Mouse (Mus musculus) lung, adult 2 months (tissue): ENCODE data around the gene Zfp119b. TPM values are rescaled to one million over a fixed set of nuclear protein-coding genes. Genes with fewer than 3 reads are reported as not detected.

Experiments used
- DNase-seq: peaks from one replicate; pipeline ENCODE4 v3.0.0; 2022
- H3K4me1 ChIP-seq: fragments of 200-500 bp; 2 replicates; pipeline ENCODE4 v1.6.1; 2011; ENCODE audit warnings: low read length; ENCODE audit not compliant: control insufficient read depth, insufficient read depth
- H3K4me3 ChIP-seq: fragments of 200-500 bp; replicated peaks from 2 replicates; pipeline ENCODE3; 2011; ENCODE audit warnings: low read depth, mild to moderate bottlenecking, control low read depth, low read length; ENCODE audit errors: extremely low read depth
- CTCF ChIP-seq: fragments of 200-500 bp; IDR thresholded peaks from 2 replicates; pipeline ENCODE4 v1.5.1; 2011; ENCODE audit warnings: mild to moderate bottlenecking, low read length, control low read depth; ENCODE audit not compliant: insufficient read depth
- POLR2A ChIP-seq: fragments of 200-500 bp; IDR thresholded peaks from 2 replicates; pipeline ENCODE4 v1.6.1; 2011; ENCODE audit warnings: low read depth, mild to moderate bottlenecking, control low read depth, low read length, borderline replicate concordance; ENCODE audit errors: extremely low read depth
- WGBS: fragments of 180-500 bp; shearing (Covaris S2); methylation state at CpG from one replicate; pipeline ENCODE4 v1.1.7; 2018; 5-methylcytosine and 5-hydroxymethylcytosine counted together
- polyA plus RNA-seq: library from polyadenylated mRNA; depleted of rRNA; stranded (reverse); fragments of >200 nt; gene quantifications from 2 replicates; pipeline ENCODE4 v1.2.3, GENCODE M21; 2012

Gene Zfp119b
- polyA plus RNA-seq, 1 experiment: 0.70 TPM

DNA sequence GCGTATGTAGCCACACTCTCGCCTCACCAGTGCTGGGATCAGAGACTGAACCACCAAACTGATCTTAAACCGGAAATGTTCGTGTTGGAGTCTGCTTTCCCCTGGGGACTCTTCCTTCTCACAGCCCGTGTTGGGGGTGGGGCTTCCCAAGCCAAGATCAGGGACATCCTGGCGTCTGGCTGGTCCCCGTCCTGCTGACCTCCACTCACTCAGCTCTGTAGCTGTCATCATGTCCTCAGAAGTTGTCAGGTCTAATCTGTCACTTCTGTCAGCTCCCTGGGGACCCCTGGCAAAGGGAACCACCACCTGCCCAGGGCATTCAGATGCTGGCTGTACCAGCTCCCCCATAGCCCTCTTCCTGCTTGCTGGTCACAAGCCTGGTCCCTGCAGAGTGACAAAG, 18.9 kb upstream of the Zfp119b start:
- WGBS: 58% methylated on average over 7 of the region's 7 CpGs
- no peak for DNase-seq
- TF ChIP-seq POLR2A (no peak), CTCF (no peak)
- Histone ChIP-seq H3K4me3 (no peak overlapping the region), H3K4me1 (no peaks in the 10 kb centered on the region; the same call in 1 of the 2 replicates)

GRCm38 (mm10) chr17:55967186-55967585, 17.9 kb upstream of the Zfp119b start:
- TF ChIP-seq POLR2A: no peak
- TF ChIP-seq CTCF: no peak
- Histone ChIP-seq H3K4me1 (no peaks in the 10 kb centered on the region; the same call in 1 of the 2 replicates), H3K4me3 (no peak overlapping the region)
- DNase-seq: no peak
- 96% methylated on average over 4 of the region's 4 CpGs for WGBS

- TF ChIP-seq CTCF (no peak), POLR2A (no peak)
- WGBS: 82% methylated on average over 9 of the region's 9 CpGs
- no peak for DNase-seq
- Histone ChIP-seq H3K4me1 (no peaks in the 10 kb centered on the region; the same call in 1 of the 2 replicates), H3K4me3 (no peak overlapping the region)
These were observed 15.7 kb upstream of the Zfp119b start for GRCm38 (mm10) chr17:55964996-55965395.

DNA sequence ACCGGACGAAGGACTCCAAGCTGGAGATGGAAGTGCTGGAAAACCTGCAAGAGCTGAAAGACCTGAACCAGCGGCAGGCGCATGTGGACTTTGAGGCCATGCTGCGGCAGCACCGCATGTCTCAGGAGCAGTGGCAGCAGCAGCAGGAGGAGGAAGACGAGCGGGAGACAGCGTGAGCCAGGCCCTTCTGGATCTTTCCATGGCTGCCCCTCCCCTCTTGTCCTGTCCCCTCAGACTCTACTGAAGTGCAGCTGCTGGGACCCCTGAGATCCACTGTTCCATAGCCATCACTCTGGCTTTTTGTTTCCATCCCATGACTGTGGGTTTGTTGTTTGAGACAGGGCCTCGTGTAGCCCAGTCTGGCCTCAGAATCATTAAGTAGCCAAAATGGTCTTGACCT, 15.2 kb upstream of the Zfp119b start:
- H3K4me3 ChIP-seq: no peak overlapping the region
- no peak for DNase-seq
- TF ChIP-seq CTCF: no peak
- TF ChIP-seq POLR2A: no peak
- H3K4me1 ChIP-seq: peaks cover 2% of the 10 kb centered on the region; the same call in 1 of the 2 replicates
- WGBS: 95% methylated on average over 10 of the region's 10 CpGs

- TF ChIP-seq POLR2A: no peak
- no peak for TF ChIP-seq CTCF
- Histone ChIP-seq H3K4me3 (no peak overlapping the region), H3K4me1 (peaks cover 2% of the 10 kb centered on the region; the same call in 1 of the 2 replicates)
- no peak for DNase-seq
- WGBS: 63% methylated on average over 14 of the region's 14 CpGs
These were observed 13.9 kb upstream of the Zfp119b start for GRCm38 (mm10) chr17:55963171-55963570.

GRCm38 (mm10) chr17:55961631-55962030, 12.3 kb upstream of the Zfp119b start:
- WGBS: 92% methylated on average over 7 of the region's 7 CpGs
- H3K4me1 ChIP-seq: peaks cover 2% of the 10 kb centered on the region; the same call in 1 of the 2 replicates

DNA sequence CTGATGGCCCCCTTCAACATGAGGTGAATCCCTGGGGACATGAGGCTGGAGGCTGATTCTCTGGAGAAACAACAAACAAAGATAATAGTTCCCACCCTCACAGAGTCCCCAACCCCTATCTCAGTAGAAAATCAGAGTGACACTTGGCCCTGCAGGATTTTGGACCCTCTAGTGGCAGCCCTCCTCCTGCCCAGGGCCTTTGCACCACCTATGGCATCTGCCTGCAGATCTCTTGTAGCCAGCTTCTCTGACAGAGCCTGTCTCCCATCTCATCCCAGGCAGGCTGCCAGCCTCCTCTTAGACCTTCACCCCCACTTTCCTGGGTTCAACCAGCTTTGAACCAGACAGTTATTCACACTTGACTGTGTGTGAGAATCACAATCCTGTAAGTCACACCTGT, 11.5 kb upstream of the Zfp119b start:
- DNase-seq: no peak
- H3K4me3 ChIP-seq: no peak overlapping the region
- peaks cover 2% of the 10 kb centered on the region; the same call in 1 of the 2 replicates for H3K4me1 ChIP-seq
- TF ChIP-seq CTCF: no peak
- no peak for TF ChIP-seq POLR2A

More at GRCm38 (mm10) chr17:55961631-55962030, 12.3 kb upstream of the Zfp119b start:
- DNase-seq: no peak
- H3K4me3 ChIP-seq: no peak overlapping the region
- TF ChIP-seq CTCF (no peak), POLR2A (no peak)

GRCm38 (mm10) chr17:55959946-55960740, 10.8 kb upstream of the Zfp119b start:
- no peak overlapping the region for H3K4me3 ChIP-seq
- no peak for DNase-seq
- peaks cover 2% of the 10 kb centered on the region; the same call in 1 of the 2 replicates for H3K4me1 ChIP-seq
- WGBS: 70% methylated on average over 10 of the region's 10 CpGs
- TF ChIP-seq CTCF: no peak

DNA sequence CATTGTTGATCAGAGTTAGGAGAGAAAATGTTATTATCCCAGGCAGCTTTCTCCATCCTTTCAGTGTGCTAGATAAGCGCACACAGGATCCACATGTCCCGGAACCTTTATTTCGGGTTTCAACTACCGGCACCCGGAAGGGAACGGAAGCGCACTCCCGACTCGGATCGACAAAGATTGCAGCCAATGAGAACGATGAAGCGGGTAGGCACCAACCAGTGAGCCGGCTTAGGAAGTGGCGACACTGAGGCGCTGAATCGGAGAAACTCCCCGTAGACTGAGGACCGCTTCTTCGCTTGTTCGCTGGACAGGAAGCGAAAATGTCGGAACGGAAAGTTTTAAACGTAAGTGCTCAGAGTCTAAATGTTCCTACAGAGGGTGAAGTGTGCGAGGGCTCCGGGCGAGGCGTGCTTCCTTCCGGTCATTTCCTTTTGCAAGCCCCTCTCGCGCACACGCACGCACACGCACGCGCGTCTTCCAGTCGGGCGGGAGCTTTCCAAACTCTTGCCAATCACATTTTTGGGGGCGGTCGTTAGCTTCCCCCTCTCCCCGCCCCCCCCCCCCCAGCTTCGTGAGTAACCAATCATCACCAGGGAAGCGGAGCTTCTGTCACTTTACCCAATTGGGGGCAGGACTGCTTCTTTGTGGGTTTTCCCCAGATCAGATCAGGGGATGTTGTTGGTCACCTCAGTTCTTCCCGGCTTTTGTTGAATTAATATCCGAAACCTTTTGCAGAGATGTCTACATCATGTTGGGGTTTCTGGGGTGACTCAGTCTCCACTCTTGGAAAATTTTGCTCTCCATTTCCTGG, 9.8 kb upstream of the Zfp119b start, which contains the start of gene Yju2:
TSS of gene Yju2 (plus strand) at position 182 of the 811 bp plus-strand sequence.
- H3K4me3 ChIP-seq: peak within 1 kb of the TSS; percentile 69
- WGBS: under 1% methylated on average over 46 of the region's 46 CpGs
- peak; percentile 93 for DNase-seq
- TF ChIP-seq POLR2A: peak; percentile 85; the same call in 1 of the 2 replicates
- no peak for TF ChIP-seq CTCF
- H3K4me1 ChIP-seq: peaks cover 2% of the 10 kb centered on the region; the same call in 1 of the 2 replicates

- TF ChIP-seq POLR2A (no peak), CTCF (no peak)
- H3K4me1 ChIP-seq: peaks cover 2% of the 10 kb centered on the region; the same call in 1 of the 2 replicates
- no peak overlapping the region for H3K4me3 ChIP-seq
- WGBS: 31% methylated on average over 2 of the region's 2 CpGs
- no peak for DNase-seq
These were observed 9.2 kb upstream of the Zfp119b start for GRCm38 (mm10) chr17:55958584-55958886.
